Mouse (Mus musculus): ENCODE data around the gene Dctn3. TPM values are rescaled to one million over a fixed set of nuclear protein-coding genes. Genes with fewer than 3 reads are reported as not detected.
"Not testable (repeated sequence)": the region's sequence is repeated elsewhere in the genome, so short reads cannot be mapped to it uniquely, and the experiment has no call there.

The Dctn3 gene
- polyA plus RNA-seq, 1 experiment = 92.6 TPM

- WGBS = 57% methylated on average over 4 of the region's 4 CpGs
- no peaks in the 10 kb centered on the region for H3K36me3 ChIP-seq (ENCODE audit: control insufficient read depth, insufficient read depth, low read length)
- H3K4me3 ChIP-seq (ENCODE audit: insufficient read depth, low read depth, low read length) = no peak overlapping the region
- no peaks in the 10 kb centered on the region for H3K27me3 ChIP-seq (replicated peaks; ENCODE audit: control insufficient read depth, insufficient read depth, low read length)
- TF ChIP-seq CTCF (conservative IDR thresholded peaks at IDR 0.05; ENCODE audit: insufficient read depth, insufficient read length, low read depth, low read length) = no peak
- no peak for TF ChIP-seq POLR2A (IDR thresholded peaks at IDR 0.05; ENCODE audit: low read depth, low read length)
- H3K27ac ChIP-seq (ENCODE audit: insufficient read depth, low read depth, low read length) = no peak overlapping the region
- DNase-seq = no peak
- peaks cover 2% of the 10 kb centered on the region; the same call in 1 of the 2 replicates for H3K4me1 ChIP-seq (ENCODE audit: control insufficient read depth, insufficient read depth, low read length)
These were observed 12.7 kb downstream of the Dctn3 start for GRCm38 (mm10) chr4:41710229-41710628.

GRCm38 (mm10) chr4:41708192-41708745 lies 14.7 kb downstream of the Dctn3 start:
- H3K27ac ChIP-seq (ENCODE audit: insufficient read depth, low read depth, low read length) = peak overlapping the region; percentile 82
- no peak overlapping the region for H3K4me3 ChIP-seq (ENCODE audit: insufficient read depth, low read depth, low read length)
- TF ChIP-seq POLR2A (IDR thresholded peaks at IDR 0.05; ENCODE audit: low read depth, low read length) = no peak
- no peak for TF ChIP-seq CTCF (conservative IDR thresholded peaks at IDR 0.05; ENCODE audit: insufficient read depth, insufficient read length, low read depth, low read length)
- peak; percentile 74 for DNase-seq
- WGBS = 23% methylated on average over 8 of the region's 8 CpGs
- H3K27me3 ChIP-seq (replicated peaks; ENCODE audit: control insufficient read depth, insufficient read depth, low read length) = no peaks in the 10 kb centered on the region
- H3K4me1 ChIP-seq (ENCODE audit: control insufficient read depth, insufficient read depth, low read length) = peaks cover 2% of the 10 kb centered on the region; the same call in 1 of the 2 replicates
- no peaks in the 10 kb centered on the region for H3K36me3 ChIP-seq (ENCODE audit: control insufficient read depth, insufficient read depth, low read length)

- DNase-seq = peak; percentile 87
- 6% methylated on average over 13 of the region's 13 CpGs for WGBS
- TF ChIP-seq POLR2A (IDR thresholded peaks at IDR 0.05; ENCODE audit: low read depth, low read length) = no peak
- peak; percentile 73 for TF ChIP-seq CTCF (conservative IDR thresholded peaks at IDR 0.05; ENCODE audit: insufficient read depth, insufficient read length, low read depth, low read length)
These were observed 15.9 kb downstream of the Dctn3 start for GRCm38 (mm10) chr4:41707011-41707535.

GRCm38 (mm10) chr4:41705922-41706754 lies 16.8 kb downstream of the Dctn3 start:
- TF ChIP-seq CTCF (conservative IDR thresholded peaks at IDR 0.05; ENCODE audit: insufficient read depth, insufficient read length, low read depth, low read length) = no peak
- no peak for TF ChIP-seq POLR2A (IDR thresholded peaks at IDR 0.05; ENCODE audit: low read depth, low read length)
- 68% methylated on average over 19 of the region's 19 CpGs for WGBS
- Histone ChIP-seq H3K4me3 (ENCODE audit: insufficient read depth, low read depth, low read length) (no peak overlapping the region), H3K27ac (ENCODE audit: insufficient read depth, low read depth, low read length) (no peak overlapping the region), H3K4me1 (ENCODE audit: control insufficient read depth, insufficient read depth, low read length) (no peaks in the 10 kb centered on the region), H3K27me3 (replicated peaks; ENCODE audit: control insufficient read depth, insufficient read depth, low read length) (no peaks in the 10 kb centered on the region), H3K36me3 (ENCODE audit: control insufficient read depth, insufficient read depth, low read length) (no peaks in the 10 kb centered on the region)
- no peak for DNase-seq

More at GRCm38 (mm10) chr4:41707011-41707535, 15.9 kb downstream of the Dctn3 start:
- Histone ChIP-seq H3K4me3 (ENCODE audit: insufficient read depth, low read depth, low read length) (no peak overlapping the region), H3K36me3 (ENCODE audit: control insufficient read depth, insufficient read depth, low read length) (no peaks in the 10 kb centered on the region), H3K27me3 (replicated peaks; ENCODE audit: control insufficient read depth, insufficient read depth, low read length) (no peaks in the 10 kb centered on the region), H3K27ac (ENCODE audit: insufficient read depth, low read depth, low read length) (peak overlapping the region; percentile 82), H3K4me1 (ENCODE audit: control insufficient read depth, insufficient read depth, low read length) (0 out of 2 replicates have a peak, but pooled peaks cover 2% of the 10 kb centered on the region)

- DNase-seq = peak; percentile 25
- H3K36me3 ChIP-seq (ENCODE audit: control insufficient read depth, insufficient read depth, low read length) = no peaks in the 10 kb centered on the region
- H3K27me3 ChIP-seq (replicated peaks; ENCODE audit: control insufficient read depth, insufficient read depth, low read length) = no peaks in the 10 kb centered on the region
- H3K27ac ChIP-seq (ENCODE audit: insufficient read depth, low read depth, low read length) = no peak overlapping the region
- no peak overlapping the region for H3K4me3 ChIP-seq (ENCODE audit: insufficient read depth, low read depth, low read length)
- TF ChIP-seq POLR2A (IDR thresholded peaks at IDR 0.05; ENCODE audit: low read depth, low read length) (no peak), CTCF (conservative IDR thresholded peaks at IDR 0.05; ENCODE audit: insufficient read depth, insufficient read length, low read depth, low read length) (no peak)
- H3K4me1 ChIP-seq (ENCODE audit: control insufficient read depth, insufficient read depth, low read length) = no peaks in the 10 kb centered on the region
- WGBS = 12% methylated on average over 5 of the region's 5 CpGs
These were observed 18.3 kb downstream of the Dctn3 start for GRCm38 (mm10) chr4:41704651-41705050.

- not testable (repeated sequence) for DNase-seq; H3K4me1 ChIP-seq (ENCODE audit: control insufficient read depth, insufficient read depth, low read length); H3K27me3 ChIP-seq (replicated peaks; ENCODE audit: control insufficient read depth, insufficient read depth, low read length); H3K27ac ChIP-seq (ENCODE audit: insufficient read depth, low read depth, low read length); H3K4me3 ChIP-seq (ENCODE audit: insufficient read depth, low read depth, low read length); H3K36me3 ChIP-seq (ENCODE audit: control insufficient read depth, insufficient read depth, low read length)
- 84% methylated on average over 2 of the region's 2 CpGs for WGBS
These were observed 20.7 kb downstream of the Dctn3 start for GRCm38 (mm10) chr4:41702226-41702625.

- not testable (repeated sequence) for H3K27me3 ChIP-seq (replicated peaks; ENCODE audit: control insufficient read depth, insufficient read depth, low read length); H3K36me3 ChIP-seq (ENCODE audit: control insufficient read depth, insufficient read depth, low read length); H3K4me1 ChIP-seq (ENCODE audit: control insufficient read depth, insufficient read depth, low read length); DNase-seq; H3K27ac ChIP-seq (ENCODE audit: insufficient read depth, low read depth, low read length); H3K4me3 ChIP-seq (ENCODE audit: insufficient read depth, low read depth, low read length)
- 76% methylated on average over 7 of the region's 8 CpGs for WGBS
These were observed 22.7 kb downstream of the Dctn3 start for GRCm38 (mm10) chr4:41700224-41700623.

- 67% methylated on average over 10 of the region's 10 CpGs for WGBS
- not testable (repeated sequence) for H3K27me3 ChIP-seq (replicated peaks; ENCODE audit: control insufficient read depth, insufficient read depth, low read length); H3K27ac ChIP-seq (ENCODE audit: insufficient read depth, low read depth, low read length); H3K4me1 ChIP-seq (ENCODE audit: control insufficient read depth, insufficient read depth, low read length); H3K36me3 ChIP-seq (ENCODE audit: control insufficient read depth, insufficient read depth, low read length); DNase-seq; H3K4me3 ChIP-seq (ENCODE audit: insufficient read depth, low read depth, low read length)
These were observed 23.2 kb downstream of the Dctn3 start, which contains the start of gene Il11ra1 for GRCm38 (mm10) chr4:41699783-41700182. Il11ra1 (plus strand) TSS chr4:41699989.

GRCm38 (mm10) chr4:41698421-41699016 lies 24.5 kb downstream of the Dctn3 start:
- not testable (repeated sequence) for H3K36me3 ChIP-seq (ENCODE audit: control insufficient read depth, insufficient read depth, low read length); H3K4me3 ChIP-seq (ENCODE audit: insufficient read depth, low read depth, low read length); H3K27ac ChIP-seq (ENCODE audit: insufficient read depth, low read depth, low read length); H3K27me3 ChIP-seq (replicated peaks; ENCODE audit: control insufficient read depth, insufficient read depth, low read length); H3K4me1 ChIP-seq (ENCODE audit: control insufficient read depth, insufficient read depth, low read length)
- WGBS = 11% methylated on average over 25 of the region's 32 CpGs
- peak; percentile 49 for DNase-seq
